Mouse (Mus musculus) ovary, postnatal 14 days (tissue): ENCODE data around the gene Erg.

ENCODE experiments used
- DNase-seq: peaks from one replicate; pipeline ENCODE4 v3.0.0; 2022; ENCODE audit warnings: low spot score

The Erg gene

DNA sequence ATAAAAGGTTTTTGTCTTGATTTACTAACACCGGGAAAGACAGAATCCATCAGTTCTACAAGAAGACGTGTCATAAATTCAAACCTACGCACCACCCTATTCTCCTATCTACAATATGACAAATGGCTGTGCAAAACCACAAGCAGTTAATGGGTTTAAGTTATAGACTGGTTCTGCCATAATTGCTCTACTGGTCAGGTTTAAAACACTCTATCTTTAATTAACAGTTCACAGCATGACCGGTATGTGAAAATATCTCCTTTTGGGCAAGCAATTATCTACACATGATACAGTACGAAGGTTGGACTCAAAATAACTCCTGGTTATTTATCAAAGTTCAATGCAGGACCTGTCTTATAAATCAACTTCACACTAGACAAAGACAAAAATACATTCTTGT is 107.8 kb downstream of the Erg start:
- no peak for DNase-seq

DNA sequence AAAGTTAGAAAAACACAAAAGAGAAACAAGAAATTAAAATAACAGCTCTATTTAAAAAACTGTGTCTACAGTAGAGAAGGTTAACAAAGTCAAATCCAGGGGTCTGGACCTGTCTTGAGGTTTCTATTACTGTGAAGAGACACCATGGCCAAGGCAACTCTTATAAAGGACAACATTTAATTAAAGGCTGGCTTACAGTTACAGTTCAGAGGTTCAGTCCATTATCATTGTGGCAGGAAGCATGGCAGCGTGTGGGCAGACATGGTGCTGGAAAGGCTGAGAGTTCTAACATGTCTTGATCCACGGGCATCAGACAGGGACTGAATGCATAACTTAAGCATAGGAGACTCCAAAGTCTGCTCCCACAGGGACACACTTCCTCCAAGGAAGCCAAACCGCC is 111.4 kb downstream of the Erg start:
- no peak for DNase-seq

DNA sequence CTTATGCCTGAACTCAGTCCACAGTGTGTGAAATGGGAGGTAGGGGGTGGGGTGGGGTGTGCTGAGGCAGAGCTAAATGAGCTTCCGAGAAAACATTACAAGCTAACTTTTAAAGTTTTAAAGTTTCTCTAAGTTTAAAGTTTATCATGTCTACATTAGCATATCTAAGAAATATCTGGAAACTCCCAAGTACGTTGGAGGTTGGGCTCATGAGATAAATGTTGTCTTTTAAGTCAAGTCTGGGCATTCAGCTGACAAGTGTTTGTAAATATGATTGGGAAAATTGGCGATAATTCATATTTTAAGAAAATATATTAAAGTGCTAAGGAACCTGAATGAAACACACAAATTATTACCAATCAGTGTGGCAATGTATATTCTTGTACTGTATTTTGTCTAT is 112.4 kb downstream of the Erg start:
- DNase-seq, result no peak

DNA sequence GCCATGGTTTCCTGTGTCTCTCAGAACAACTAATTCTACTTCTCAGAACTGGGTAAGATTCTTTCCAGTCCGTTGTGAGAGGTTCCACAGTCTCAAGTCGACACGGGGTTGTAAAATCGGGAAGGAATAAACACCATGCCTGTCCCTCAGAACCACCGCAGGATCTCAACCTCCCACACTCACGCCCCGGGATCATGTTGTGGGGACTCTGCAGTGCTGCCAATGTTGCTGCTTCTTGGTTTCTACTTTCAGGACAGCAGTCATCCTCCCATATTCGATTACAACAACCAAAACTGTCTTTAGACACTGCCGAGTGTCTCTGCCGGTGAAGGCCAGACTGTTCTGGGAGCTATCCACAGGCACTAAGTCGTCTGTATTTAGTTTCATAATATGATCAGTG is 113.6 kb downstream of the Erg start:
- no peak for DNase-seq

DNA sequence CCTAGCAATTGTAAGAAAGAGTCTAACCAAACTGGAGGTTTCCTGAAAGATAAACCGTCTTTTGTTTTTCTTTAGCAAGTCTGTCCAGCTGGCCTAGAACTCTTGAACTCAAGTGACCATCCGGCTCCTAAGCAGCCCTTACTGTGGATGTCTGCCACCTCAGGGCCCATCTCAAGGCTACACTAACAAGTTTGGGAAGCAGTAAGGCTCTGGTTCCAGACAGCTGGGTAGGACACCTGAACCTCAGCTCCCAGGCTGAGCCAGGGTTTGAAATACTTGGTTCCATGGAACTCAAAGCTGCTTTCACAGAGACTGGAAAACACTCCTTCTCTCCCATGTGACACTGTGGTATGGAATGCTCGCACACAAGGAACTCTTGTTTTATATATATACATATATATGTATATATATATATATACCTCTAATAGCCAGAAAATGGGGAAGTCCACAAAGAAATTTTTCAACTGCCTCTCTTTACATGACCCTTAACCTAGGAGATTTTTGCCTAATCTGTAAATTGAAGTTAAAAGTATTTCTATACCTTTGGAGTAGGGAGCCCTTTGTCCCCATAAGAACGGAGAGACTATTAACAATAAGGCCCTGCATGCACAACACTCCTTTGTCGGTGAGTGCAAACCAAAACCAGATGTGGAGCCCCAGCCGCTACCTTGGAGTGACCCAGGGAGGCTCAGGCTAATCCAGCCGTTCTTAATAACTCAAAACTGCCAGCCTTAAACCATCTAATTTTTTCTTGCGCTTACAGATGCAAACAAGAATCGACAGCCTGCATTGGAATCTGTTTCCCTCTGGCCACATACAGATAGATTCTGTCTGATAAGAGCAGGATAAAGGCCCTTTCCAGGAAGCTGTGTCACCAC is 116.9 kb downstream of the Erg start:
- no peak for DNase-seq

DNA sequence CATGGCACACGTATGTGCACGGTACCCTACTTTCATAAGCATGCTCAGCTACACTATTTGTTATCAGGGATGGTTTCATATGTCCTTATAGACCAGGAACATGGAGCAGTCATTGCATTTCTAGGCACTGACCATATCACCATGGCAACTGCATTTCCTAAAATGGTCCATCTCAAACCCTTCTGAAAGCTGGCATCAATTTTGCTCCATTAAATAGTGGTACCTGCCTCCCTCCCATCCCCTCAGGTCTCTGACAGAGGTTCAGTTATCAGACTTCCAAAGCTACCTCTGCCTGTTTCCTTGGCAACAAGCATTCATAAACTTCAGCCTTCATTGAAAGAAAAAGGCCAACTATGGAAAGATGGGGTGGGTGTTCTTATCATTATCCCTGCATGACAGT is 118.5 kb downstream of the Erg start:
- DNase-seq, result no peak

DNA sequence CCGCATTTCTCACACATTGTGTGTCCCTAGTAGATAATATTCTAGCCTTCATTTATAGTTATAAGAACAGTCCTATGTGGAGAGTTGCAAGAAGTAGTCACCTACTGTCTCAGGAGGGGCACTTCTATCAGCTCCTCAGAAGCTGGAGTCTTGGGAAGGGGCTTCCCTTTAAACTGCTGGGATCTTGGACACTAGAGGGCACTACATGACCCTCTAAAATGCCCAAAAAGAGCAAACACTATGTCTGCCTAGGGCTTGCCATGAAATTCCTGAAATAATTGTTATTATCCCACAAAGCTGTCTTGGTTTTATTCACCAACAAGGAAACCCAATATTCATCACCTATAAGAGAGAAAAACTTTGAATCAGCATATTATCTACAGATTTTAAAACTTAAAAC is 119.8 kb downstream of the Erg start:
- DNase-seq, result no peak

DNA sequence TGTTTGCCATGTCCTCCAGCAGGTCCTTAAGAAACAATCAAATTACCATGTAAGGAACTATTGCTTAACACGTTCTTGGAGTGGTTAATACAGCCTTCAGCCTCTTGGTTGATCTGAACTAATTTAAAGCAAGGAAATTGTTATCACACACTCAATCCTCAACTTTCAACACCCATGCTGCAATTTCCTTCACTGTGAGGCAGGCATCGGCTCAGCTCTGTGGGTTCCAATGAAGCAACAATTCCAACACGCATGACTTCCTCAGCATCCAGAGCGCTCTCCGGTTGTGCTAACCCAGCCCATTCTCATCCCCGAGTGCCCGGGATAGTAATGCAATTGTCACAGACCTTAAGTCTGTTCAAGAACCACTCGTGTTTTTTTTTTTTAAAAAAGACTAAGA is 121.8 kb downstream of the Erg start:
- no peak for DNase-seq

DNA sequence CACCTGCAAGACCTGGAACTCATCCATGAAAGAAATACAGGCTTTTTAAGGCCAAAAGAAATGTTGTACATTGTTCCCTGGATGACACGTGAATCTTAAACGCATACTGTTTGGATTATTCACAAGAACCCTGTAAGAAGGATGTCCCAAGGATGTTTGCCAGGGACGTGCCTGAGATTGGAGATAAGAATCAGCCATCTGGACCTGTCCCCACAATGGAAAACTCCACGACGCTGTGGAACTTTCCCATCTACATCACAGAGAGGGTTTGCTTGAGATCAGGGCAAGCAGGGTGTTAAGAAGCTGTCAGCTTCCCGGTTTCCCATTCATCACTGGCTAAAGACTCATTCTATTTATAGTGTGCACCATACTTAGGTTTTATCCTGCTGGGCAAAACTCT is 122.6 kb downstream of the Erg start:
- no peak for DNase-seq

DNA sequence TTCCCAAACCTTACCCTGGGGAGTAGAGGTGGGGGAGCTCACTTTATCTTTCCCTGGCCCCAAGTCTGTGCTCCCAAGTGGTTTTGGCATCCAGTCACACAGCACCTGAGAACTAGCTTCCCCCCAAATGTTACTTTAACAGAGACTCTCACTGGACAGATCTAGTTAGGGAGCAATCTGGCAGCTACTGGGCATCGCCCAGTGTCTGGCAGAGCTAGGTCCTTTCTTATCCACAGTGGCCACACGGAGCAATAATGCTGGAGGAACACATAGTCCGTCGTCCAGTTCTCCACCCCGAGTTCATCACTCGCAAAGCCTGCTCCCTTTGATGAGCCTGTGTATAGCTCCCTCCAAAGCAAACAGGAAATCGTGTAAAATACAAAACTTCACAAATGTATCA is 124.5 kb downstream of the Erg start:
- no peak for DNase-seq

DNA sequence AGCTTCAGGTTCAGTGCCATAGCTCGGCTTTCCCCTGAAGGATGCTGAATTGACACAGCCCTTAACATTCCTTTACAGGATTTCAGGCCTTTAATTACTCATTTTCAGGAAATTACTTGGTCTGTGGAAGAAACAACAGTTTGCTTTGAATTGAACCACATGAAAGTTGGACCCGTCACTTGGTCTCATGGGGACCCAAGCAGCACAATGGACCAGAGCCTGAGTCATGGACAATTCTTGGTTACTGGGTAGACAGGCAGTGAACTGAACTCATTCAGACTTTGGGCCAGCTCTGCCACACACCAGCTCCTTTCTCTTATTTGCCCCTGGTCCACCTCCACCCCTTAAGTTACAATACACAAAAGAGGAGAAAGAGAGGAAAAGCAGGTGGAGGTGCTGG is 126.1 kb downstream of the Erg start:
- DNase-seq, result no peak

DNA sequence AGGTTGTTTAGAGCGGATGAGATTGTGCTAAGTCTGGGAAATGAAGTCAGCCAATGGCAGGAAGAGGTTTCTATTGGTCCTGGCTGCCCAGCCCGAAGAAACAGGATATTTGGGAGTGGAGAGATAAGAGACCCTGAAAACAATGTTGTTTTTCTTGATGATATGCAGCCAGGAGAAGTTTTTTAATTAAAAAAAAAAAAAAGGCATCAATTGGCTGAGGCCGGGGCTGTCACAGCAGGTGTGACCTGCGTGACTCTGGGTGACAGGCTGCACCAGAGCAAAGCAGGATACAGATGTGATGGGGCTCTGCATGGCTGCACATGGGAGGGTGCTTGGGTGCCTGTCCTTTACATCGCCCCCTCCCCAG is 127.1 kb downstream of the Erg start:
- no peak for DNase-seq

DNA sequence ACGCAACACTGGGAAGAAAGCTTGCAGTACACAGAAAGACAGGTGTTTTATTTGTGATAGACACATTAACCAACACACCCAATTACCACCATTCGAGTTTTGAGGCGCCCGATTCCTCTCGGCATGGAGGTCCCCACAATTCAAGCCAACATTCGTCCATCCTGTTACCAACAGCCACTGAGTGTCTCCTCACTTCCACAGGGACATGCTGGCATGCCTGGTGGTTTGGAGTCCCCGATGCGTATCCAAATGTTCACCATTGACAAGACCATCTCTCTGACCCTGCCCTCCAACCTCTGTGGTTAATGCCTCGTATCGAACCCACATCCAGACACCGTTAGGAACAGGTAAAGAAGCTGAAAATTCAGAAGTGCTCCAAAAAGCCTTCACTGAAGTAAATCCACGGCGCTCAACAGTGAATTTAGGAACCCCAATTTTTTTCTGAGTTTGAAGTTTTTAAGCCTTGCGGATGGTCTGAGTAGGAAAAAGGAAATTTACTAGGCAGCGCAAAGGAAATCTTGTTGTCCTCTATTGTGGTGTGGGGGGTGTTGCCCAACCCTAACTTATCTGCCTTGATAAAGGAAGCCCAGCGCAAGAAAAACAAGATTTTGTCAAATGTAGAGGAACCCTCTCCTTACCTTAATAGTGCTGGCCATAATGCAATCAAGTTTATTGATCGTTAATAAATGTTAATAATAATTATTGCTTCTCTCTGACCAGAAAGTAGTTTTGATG is 127.6 kb downstream of the Erg start:
- DNase-seq, result no peak

DNA sequence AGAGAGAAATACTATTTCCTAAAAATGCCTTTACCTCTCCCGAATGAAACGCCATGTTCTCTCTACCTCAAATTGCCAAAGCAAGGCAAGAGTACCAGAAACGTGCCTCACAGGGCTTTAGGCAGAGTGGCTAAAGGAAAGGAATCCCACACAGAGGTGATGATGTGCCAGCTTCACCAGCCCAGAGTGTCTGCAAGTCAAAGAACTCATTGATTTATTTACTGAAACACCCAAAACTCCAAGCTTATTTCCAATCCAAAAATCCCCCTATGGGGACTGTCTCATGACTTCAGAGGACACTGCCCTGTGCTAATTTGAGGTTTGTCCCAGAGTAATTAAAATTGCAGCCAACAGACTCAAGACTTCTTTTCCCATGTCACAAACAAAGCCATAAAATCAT is 129.4 kb downstream of the Erg start:
- DNase-seq, result no peak

DNA sequence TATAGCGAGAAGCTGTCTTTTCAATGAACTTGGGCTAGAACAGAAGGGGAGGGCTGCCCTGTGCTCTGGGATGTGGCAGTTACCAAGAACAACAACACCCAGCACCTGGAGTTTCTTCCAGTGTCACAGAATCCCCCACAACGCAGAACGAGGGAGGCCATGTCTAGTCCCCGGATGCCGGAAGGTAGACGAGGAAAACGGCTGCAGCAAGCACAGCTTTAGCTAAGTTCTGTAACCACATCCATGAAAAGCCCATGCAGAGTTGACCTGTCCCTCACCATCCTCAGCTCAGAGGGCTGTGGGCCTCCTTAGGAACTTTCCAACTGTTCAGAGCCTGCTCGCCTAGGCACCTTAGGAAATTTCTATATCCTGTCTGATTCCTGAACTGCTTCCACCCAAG is 130.5 kb downstream of the Erg start:
- DNase-seq, result no peak

DNA sequence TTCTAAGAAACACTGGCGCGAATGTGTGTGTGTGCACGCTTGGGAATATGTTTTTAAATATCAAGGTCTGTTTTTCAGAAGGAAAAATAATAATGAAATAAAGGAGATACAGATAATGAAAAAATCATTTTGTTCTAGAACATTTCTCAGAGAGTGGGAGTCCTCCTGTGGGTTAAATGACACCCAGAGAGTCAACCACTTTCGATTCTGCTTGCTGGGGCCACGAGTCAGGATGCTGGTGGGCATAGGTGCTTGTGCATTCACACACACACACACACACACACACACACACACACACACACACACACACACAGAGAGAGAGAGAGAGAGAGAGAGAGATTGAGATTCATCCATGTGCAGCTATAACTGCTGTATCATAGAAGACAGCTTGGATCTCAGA is 130.9 kb downstream of the Erg start:
- no peak for DNase-seq

DNA sequence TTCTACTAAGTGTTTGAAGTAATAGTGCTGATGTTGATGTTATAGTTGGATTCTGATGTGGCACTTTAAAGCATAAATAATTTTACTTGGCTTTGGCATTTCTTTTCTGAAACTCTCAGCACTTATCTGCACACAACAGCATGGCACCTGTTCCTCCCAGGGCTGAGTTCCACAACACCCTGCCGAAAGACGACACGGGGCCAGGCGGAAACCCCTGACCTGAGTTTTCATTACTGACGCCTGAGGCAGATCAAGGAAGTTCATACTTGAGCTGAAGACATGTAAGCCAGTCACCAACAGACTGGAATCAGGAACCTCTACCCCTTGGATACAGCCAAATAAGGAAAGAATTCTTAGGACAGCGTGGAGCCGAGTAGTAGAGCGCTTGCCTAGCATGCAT is 134.0 kb downstream of the Erg start:
- DNase-seq, result no peak

DNA sequence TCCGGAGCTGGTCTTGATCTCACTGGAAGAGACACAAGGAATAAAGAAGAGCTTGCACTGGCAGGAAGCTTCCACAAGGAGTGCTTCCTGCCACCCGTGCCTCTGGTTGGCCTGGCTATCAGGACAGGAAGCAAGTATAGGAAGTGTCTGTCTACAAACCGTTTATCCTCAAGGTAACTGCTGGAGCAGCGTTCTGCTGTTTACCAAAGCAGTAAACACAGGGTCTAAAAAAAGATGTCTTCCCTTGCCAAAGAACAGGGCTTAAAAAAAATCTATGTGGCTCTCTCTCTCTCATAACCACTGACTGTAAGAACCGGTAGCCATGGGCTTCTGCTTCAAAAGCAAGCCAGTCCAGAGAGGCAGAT is 137.1 kb downstream of the Erg start:
- DNase-seq, result no peak

DNA sequence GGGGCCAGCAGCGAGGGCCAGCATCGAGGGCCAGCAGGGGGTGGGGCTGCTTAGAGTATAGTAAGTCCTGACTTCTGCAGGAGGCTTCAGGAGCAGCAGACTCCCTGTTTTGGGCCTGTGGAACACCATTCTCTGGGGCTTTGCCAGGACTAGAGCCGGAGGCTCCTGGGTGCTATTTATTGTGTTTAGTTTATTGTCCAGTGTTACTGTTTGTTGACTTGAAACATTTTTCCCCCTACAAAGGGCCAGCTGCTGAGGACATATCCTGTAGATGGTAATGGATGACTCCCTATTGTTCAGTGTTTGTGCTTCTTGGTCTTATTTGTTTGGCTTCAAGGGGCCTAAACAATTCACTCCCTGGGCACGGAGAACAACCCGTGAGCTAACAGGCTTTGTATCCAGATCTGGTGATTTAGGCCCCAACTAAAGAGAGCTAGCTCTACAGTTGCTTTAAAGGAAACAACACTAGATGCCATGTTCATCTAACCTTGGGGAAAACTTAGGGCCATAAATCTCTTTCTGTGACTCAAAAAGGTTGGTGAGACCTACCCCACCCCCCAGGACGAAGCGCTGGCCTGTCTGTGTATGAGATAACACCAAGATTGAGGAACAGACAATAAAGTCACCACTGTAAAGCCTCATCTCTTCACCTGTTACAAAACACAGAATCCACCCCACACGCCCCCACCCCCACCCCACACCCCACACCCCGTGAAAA is 137.6 kb downstream of the Erg start:
- no peak for DNase-seq

DNA sequence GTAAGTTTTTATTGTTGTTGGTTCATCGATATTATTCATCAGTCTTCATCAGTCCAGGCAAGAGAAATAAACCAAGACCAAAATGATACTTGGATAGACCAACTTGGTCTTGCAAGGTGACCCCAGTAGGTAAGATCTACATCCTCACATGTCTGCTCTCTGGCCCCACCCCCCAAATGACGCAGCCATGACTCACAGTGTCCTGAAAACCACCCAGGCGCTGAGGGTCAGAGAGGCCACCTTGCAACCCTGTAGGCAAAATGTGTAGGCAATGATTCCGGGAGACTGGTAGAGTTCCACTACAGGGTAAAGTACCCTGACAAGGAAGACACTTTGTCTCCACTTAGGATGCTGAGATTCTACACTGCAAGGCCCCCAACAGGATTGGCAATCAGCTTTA is 138.5 kb downstream of the Erg start:
- no peak for DNase-seq

DNA sequence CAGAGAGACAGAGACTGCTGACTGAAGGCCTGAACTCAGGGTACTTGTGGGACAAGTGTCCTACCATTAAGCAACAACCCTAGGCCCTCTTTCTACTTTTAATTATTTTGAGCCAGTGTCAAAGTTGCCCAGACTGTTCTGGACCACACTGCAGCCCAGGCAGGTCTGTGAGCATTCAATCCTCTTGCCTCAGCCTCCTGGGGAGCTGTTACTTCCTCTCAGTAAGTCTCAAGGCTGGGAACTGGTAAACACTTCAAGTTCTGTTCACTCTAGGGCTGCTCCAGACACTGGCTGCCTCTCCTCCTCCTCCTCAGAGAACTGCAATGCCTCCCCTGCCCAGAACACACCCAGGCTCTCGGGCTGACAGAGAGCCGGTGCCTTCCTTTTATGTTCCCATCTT is 140.0 kb downstream of the Erg start:
- no peak for DNase-seq

DNA sequence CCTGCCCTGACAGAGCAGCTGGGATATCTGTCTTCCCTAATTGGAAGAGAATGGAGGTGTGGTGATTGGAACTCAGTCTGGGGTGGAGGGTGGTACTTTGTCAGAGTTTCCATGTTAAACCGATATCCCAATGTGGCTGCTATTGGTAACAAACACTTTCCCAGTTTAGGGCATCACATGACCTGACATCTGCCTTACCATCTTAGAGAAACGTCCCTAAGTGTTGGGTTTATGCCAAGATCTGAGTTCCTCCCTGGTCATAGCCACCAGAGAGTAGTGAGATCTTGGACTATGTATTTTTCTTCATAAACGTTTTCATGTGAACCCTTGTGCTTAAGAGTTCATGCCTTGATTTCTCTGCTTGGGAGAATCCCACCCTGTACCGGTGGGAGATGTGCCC is 144.4 kb downstream of the Erg start:
- DNase-seq, result no peak

DNA sequence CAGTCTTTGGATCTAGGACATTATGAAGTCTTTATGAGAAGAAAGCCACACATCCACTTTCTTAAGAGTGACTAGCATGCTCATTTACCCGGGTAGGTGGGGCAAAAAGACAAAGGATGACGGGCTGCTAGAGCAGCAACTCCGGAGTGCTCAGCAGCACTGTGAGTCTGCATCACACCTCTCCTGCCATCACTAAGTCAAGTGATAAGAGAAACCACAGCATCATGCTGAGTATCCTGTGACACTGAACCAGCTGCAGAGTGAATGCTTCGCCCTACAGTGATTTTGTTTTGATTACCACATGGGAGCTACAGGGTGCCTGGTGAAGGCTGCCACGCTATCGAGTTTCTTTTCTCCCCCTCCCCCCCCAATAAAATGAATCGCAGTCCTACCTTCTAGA is 145.2 kb downstream of the Erg start:
- DNase-seq, result no peak
